Mouse (Mus musculus): ENCODE measurements at regions not wholly inside any gene's neighbourhood (a gene's known extent, or its start where the extent isn't known, plus 50 kb on each side); places are given as distances from the start of the nearest gene placed in this dataset.

- TF ChIP-seq CTCF (IDR thresholded peaks at IDR 0.05; ENCODE audit: control insufficient read depth, insufficient read depth, insufficient replicate concordance, low read depth, low read length) (no peak), POLR2A (IDR thresholded peaks at IDR 0.05; ENCODE audit: control insufficient read depth, low read depth, low read length) (no peak)
These were observed 117.2 kb upstream of the Spred1 start for GRCm38 (mm10) chr2:117003976-117004375.
